Mouse (Mus musculus): Measurements from ENCODE around the gene Aptx.

Aptx gene

GRCm38 (mm10) chr4:40702797-40703709, at the start of gene Aptx:
TSS of gene Aptx (minus strand) at chr4:40703194.
- DNase-seq, result peak; percentile 90 to 92

DNA sequence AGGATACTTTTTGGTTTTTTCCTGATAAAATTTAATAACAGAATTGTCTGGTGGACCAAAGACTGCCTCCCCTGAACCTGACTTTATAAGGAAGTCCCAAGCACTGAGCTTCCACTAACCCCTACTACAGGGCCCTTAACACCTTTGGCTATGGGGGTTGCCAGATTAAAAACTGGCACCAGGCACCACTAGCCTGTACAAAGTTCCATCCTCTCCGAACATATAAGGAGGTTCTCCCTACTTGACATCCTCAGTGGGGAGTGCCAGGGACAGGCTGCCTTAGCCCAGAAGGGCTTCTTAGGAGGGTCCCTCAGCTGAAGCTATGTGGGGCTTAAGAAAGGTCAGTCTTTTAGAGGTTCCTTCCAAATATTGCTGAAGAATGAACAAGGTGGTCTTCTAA, 32.4 kb upstream of the Aptx start:
- DNase-seq, result no peak

DNA sequence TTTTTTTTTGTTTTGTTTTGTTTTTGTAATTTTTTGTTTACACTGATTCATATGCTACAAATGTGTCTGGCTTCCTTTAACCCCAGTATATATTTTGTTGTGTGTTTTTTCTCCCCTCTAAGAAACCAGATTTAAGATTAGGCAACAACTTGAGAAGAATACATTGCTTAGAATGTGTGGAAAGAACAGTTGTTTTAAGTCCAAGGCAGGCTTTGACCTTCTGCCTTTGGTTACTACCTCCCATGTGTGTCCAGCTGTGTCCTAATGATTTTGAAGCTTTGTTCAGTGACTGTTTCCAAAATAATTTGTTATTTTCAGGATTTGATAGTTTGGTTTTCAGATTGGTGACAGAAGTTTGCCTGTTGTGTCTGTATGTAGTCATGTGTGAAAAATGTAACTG, 28.3 kb upstream of the Aptx start:
- DNase-seq, result no peak

DNA sequence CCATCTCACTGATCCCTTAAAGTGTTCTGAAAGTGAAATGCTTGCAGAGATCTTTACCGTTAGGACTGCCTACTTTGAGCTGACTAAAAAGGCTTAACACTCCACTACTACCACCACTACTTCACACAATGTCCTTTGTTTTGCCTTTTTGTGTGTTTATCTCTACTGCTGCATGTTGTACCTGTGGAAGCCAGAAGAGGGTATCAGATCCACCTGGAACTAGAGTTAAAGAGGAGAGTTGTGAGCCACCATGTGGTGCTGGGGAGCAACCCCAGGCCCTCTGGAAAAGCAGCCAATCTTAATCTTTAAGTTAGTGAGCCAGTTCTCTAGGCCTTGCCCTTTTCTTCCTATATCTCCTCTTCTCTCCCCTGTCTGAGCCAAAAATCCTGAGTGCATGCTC, 24.3 kb upstream of the Aptx start:
- DNase-seq, result no peak

- no peak for DNase-seq
These were observed 22.6 kb upstream of the Aptx start for GRCm38 (mm10) chr4:40725554-40725953.

GRCm38 (mm10) chr4:40725141-40725540, 22.1 kb upstream of the Aptx start:
- no peak for DNase-seq

- DNase-seq, result peak; percentile 65 to 66
These were observed 19.9 kb upstream of the Aptx start for GRCm38 (mm10) chr4:40722687-40723460.

DNA sequence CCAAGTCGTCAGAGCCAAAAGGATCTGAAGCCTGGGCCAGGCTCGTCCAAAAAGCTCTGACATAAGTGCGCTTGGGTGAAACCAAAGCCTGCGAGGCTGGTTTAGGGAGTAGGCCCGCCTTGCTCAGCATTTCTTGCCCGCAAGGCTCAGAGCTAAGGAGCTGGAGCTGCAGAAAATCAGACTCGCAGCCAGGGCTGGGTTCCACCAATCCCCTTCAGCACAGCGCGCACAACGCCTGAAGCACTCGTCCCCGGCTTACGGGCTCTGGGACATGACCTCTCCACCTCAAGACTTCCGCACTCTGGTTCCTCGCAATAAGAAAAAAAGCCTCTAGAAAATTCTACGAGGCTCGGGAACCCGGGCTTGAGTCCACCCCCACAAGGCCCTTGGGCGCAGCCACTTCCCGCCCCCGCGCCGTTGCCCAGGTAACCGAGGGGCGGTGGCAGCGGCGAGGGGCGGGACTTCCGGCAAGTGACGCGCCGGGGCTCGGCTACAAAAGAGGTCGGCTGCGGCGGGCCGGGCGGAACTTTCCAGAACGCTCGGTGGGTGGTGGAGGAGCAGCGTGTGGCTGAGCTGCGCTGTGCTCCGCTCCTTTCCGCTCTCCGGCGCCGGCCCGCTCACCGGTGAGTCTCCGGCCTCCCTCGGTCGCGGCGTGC, 19.1 kb upstream of the Aptx start, which contains the start of gene Dnaja1:
Dnaja1 (plus strand) TSS at position 140 of the 656 bp plus-strand sequence.
- peak; percentile 96 to 99 for DNase-seq

GRCm38 (mm10) chr4:40720910-40721309, 17.9 kb upstream of the Aptx start:
- no peak for DNase-seq

- DNase-seq, result no peak
These were observed 14.1 kb upstream of the Aptx start for GRCm38 (mm10) chr4:40717141-40717540.

- no peak for DNase-seq
These were observed 799 bp upstream of the Aptx start for GRCm38 (mm10) chr4:40703710-40704275.

DNA sequence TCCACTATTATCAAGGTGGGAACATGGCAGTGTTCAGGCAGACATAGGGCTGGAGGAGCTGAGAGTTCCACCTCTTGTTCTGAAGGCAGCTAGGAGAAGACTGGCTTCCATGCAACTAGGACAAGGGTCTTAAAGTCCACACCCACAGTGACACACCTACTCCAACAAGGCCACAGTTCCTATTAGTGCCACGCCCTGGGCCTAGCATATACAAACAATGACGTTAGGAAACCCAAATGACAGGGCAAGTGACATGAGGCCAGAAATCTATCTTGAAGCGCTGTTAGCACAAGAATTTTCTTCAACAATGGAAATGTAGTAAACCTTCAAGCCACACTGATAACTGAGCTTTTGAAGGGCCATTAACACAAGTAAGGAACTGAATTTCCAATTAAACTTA, 1.2 kb downstream of the Aptx start:
- DNase-seq, result no peak

DNA sequence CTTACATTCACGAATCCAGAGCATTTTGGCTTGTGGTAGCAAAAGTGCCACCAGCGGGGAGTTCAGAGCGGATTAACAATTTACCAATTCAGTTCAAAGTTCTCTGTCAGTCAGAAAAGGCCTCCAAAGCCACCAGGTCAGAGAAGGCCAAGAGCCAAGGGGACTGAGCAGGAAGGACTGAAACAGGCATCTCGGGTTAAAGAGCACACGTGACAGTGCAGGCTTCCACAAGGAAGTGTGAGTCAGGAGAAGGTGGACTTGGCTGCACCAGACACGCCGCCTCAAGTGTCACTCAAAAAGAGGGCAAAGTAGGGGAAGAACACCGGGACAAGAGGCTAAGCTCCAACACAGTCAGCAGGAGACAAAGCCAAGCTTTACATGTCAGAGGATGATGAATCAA, 2.8 kb downstream of the Aptx start:
- DNase-seq, result no peak

GRCm38 (mm10) chr4:40697059-40697458, 5.9 kb downstream of the Aptx start:
- DNase-seq, result no peak

GRCm38 (mm10) chr4:40691100-40691499, 11.9 kb downstream of the Aptx start:
- DNase-seq, result no peak

- DNase-seq, result no peak
These were observed 19.7 kb downstream of the Aptx start for GRCm38 (mm10) chr4:40683306-40683705.

DNA sequence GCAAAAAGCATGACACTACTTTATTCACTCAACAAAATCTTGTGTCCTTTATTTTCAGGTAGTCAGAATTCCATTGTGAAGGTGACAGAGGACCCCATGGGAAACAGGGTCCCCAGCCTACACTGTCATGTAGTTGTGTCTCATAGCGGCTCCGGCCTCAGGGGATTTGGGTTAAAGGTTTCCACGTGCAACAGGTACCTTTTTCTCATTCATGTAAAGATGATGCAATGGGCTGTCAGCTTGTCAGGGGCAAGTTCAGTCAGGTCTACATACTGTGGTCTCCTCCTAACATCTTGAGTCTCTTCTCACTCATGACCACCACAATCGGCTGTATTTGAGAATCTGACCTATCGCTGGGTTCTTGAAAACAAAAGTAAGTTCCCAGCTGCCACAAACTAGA, 20.6 kb downstream of the Aptx start:
- DNase-seq, result no peak

GRCm38 (mm10) chr4:40681908-40682307, 21.1 kb downstream of the Aptx start:
- DNase-seq, result peak in 1 of 2 experiments; percentile 44

DNA sequence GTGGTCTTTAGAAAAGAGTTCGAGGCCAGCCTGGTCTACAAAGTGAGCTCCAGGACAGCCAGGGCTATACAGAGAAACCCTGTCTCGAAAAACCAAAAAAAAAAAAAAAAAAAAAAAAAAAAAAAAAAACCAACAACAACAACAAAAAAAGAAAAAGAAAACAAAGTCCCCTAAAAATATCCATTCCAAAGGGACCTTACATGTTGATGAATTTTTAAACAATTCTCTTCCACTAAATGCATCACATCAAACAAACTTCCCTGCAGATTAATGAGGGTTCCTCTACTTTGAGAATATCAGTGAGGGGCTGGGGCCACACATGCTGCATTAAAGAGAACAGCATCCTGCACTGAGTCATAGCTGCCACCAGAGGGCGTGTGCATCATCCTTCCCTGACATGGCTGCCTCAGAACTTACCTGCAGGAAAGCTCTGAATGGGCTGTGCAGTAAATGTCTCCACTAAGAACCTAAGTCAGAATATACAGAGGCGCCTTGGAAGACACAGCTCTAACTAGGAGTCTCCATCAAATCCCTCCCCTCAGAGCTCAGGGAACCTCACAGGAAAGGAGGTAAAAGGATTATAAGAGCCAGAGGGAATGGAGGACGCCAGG, 22.6 kb downstream of the Aptx start:
- peak in 1 of 2 experiments; percentile 29 for DNase-seq

DNA sequence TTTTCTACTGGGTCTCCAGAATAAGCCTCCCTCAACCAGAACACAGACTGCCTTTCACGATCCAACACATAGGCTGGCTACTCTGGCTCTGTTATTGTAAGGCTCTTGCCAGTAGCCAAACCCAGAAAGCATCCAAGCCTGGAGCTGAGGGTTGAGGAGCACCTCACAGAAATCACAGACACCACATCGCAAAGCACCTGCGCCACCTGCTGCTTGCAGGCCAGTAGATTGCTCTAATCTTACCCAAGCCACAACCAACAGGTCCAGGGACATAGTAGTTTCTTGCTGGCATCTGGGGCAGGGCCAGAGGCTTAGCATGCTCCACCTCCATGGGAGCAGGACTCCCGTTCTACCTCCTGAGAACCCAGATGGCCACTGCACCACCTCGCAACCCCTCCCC, 25.9 kb downstream of the Aptx start:
- no peak for DNase-seq

DNA sequence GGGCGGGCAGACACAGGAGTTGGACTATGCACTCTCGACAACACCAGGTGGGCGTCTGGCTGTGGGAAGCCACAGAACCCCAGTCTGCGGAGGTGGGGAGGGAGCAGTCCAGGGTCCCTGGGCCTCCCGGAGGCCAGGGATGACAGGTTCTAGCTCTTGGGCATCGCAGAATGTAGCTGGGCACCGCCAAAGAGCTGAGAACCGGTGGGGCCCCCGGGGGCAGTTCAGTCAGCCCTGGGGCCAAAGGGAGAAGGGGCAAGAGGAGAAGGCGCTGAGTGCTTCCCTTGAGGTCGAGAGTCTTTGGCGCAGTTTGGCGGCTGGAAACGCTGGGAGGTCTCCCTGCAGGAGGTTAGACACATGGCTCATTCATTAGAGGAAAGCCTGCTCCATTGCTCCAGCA, 26.7 kb downstream of the Aptx start:
- DNase-seq, result no peak

DNA sequence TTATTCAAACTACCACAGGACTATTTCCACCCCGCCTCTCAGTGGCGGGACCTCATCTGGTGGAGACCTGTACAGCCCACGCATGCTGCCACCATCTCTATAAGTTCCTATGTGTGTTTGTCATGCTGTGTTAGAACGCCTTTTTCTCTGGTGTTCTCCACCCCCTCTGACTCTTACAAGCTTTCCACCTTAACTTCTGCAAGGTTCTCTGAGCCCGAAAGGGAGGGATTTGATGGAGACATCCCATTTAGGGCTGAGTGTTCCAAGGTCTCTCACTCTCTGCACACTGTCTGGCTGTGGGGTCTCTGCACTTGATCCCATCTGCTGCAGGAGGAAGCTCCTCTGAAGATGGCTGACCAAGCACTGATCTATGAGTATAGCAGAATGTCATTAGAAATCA, 29.5 kb downstream of the Aptx start:
- DNase-seq, result no peak

All from spleen, adult 18-20 months (tissue).